Mouse (Mus musculus) midbrain, embryonic 10.5 days (tissue): ENCODE data around the gene Golph3. TPM values are rescaled to one million over a fixed set of nuclear protein-coding genes. Genes with fewer than 3 reads are reported as not detected.

Source experiments
- DNase-seq: peaks from one replicate; pipeline ENCODE4 v3.0.0-alpha.2; 2017; ENCODE audit warnings: low spot score
- H3K27ac ChIP-seq: fragments of 300-500 bp; sonication (generic); replicated peaks from 2 replicates; pipeline ENCODE4 v1.5.1; 2016; ENCODE audit warnings: mild to moderate bottlenecking
- H3K27me3 ChIP-seq: fragments of 300-500 bp; sonication (generic); 2 replicates; pipeline ENCODE4 v1.6.1; 2016; ENCODE audit warnings: low read depth, mild to moderate bottlenecking; ENCODE audit not compliant: poor library complexity, severe bottlenecking
- H3K36me3 ChIP-seq: fragments of 300-500 bp; sonication (generic); 2 replicates; pipeline ENCODE4 v1.6.1; 2016; ENCODE audit warnings: mild to moderate bottlenecking, moderate library complexity
- H3K4me1 ChIP-seq: fragments of 300-500 bp; sonication (generic); 2 replicates; pipeline ENCODE4 v1.6.1; 2016
- H3K4me3 ChIP-seq: fragments of 300-500 bp; sonication (generic); 2 replicates; pipeline ENCODE4 v1.5.1; 2016; ENCODE audit warnings: mild to moderate bottlenecking, moderate library complexity
- H3K9me3 ChIP-seq: fragments of 300-500 bp; sonication (generic); replicated peaks from 2 replicates; pipeline ENCODE4 v1.6.1; 2016; ENCODE audit warnings: mild to moderate bottlenecking
- WGBS: fragments of 180-500 bp; shearing (Covaris S2); methylation state at CpG from one replicate; pipeline ENCODE4 v1.1.7; 2016; 5-methylcytosine and 5-hydroxymethylcytosine counted together
- polyA plus RNA-seq: library from polyadenylated mRNA; unstranded; fragments of >200 nt; fragmentation: Nextera tagmentation; extraction: Ambion mirVana; gene quantifications from 2 replicates; pipeline ENCODE4 v1.2.1, GENCODE M21; 2016

The Golph3 gene
- polyA plus RNA-seq, 1 experiment from 2014 or later, result 73.3 TPM

- Histone ChIP-seq H3K36me3 (peaks cover 17% of the 10 kb centered on the region), H3K4me1 (peaks cover 37% of the 10 kb centered on the region), H3K4me3 (no peak overlapping the region), H3K27me3 (peaks cover 27% of the 10 kb centered on the region), H3K27ac (no peak overlapping the region), H3K9me3 (no peaks in the 10 kb centered on the region)
- WGBS, result 85% methylated on average over 10 of the region's 10 CpGs
- no peak for DNase-seq
Observed at GRCm38 (mm10) chr15:12377800-12378199, 56.5 kb downstream of the Golph3 start.

- H3K9me3 ChIP-seq, result no peaks in the 10 kb centered on the region
- H3K4me1 ChIP-seq, result peaks cover 33% of the 10 kb centered on the region
- DNase-seq, result no peak
- no peak overlapping the region for H3K4me3 ChIP-seq
- WGBS, result 92% methylated on average over 3 of the region's 3 CpGs
- H3K36me3 ChIP-seq, result 0 out of 2 replicates have a peak, but pooled peaks cover under 1% of the 10 kb centered on the region
- H3K27ac ChIP-seq, result no peak overlapping the region
- peaks cover 7% of the 10 kb centered on the region for H3K27me3 ChIP-seq
Observed at GRCm38 (mm10) chr15:12380057-12380456, 58.8 kb downstream of the Golph3 start.

GRCm38 (mm10) chr15:12380548-12380947, 59.3 kb downstream of the Golph3 start:
- peaks cover 5% of the 10 kb centered on the region; the same call in 1 of the 2 replicates for H3K27me3 ChIP-seq
- no peak overlapping the region for H3K4me3 ChIP-seq
- WGBS, result 57% methylated on average over 5 of the region's 5 CpGs
- H3K27ac ChIP-seq, result no peak overlapping the region
- DNase-seq, result no peak
- H3K9me3 ChIP-seq, result no peaks in the 10 kb centered on the region
- H3K36me3 ChIP-seq, result no peaks in the 10 kb centered on the region
- peaks cover 32% of the 10 kb centered on the region for H3K4me1 ChIP-seq

- H3K36me3 ChIP-seq, result no peaks in the 10 kb centered on the region; the same call in 1 of the 2 replicates
- no peak overlapping the region for H3K4me3 ChIP-seq
- H3K4me1 ChIP-seq, result peaks cover 42% of the 10 kb centered on the region
- no peak overlapping the region for H3K27ac ChIP-seq
- no peaks in the 10 kb centered on the region for H3K27me3 ChIP-seq
- H3K9me3 ChIP-seq, result no peaks in the 10 kb centered on the region
- DNase-seq, result no peak
- WGBS, result 90% methylated on average over 13 of the region's 13 CpGs
Observed at GRCm38 (mm10) chr15:12384679-12385078, 63.4 kb downstream of the Golph3 start.

- H3K27me3 ChIP-seq, result no peaks in the 10 kb centered on the region
- no peaks in the 10 kb centered on the region; the same call in 1 of the 2 replicates for H3K36me3 ChIP-seq
- WGBS, result 55% methylated on average over 15 of the region's 15 CpGs
Observed at GRCm38 (mm10) chr15:12388726-12389489, 67.7 kb downstream of the Golph3 start.

GRCm38 (mm10) chr15:12394758-12395157, 73.5 kb downstream of the Golph3 start:
- no peaks in the 10 kb centered on the region for H3K27me3 ChIP-seq
- H3K27ac ChIP-seq, result no peak overlapping the region
- no peaks in the 10 kb centered on the region for H3K9me3 ChIP-seq
- 96% methylated on average over 10 of the region's 10 CpGs for WGBS
- H3K4me1 ChIP-seq, result peaks cover 4% of the 10 kb centered on the region; the same call in 1 of the 2 replicates
- no peak overlapping the region for H3K4me3 ChIP-seq
- DNase-seq, result no peak
- peaks cover 10% of the 10 kb centered on the region; the same call in 1 of the 2 replicates for H3K36me3 ChIP-seq

More at GRCm38 (mm10) chr15:12388726-12389489, 67.7 kb downstream of the Golph3 start:
- peak; percentile 42 for DNase-seq
- H3K9me3 ChIP-seq, result no peaks in the 10 kb centered on the region
- no peak overlapping the region; the same call in 1 of the 2 replicates for H3K4me3 ChIP-seq
- H3K27ac ChIP-seq, result peak overlapping the region; percentile 82
- peaks cover 34% of the 10 kb centered on the region for H3K4me1 ChIP-seq

GRCm38 (mm10) chr15:12397032-12397431, 75.8 kb downstream of the Golph3 start:
- 85% methylated on average over 6 of the region's 6 CpGs for WGBS
- Histone ChIP-seq H3K9me3 (no peaks in the 10 kb centered on the region), H3K27me3 (no peaks in the 10 kb centered on the region), H3K4me1 (no peaks in the 10 kb centered on the region), H3K36me3 (peaks cover 17% of the 10 kb centered on the region; the same call in 1 of the 2 replicates), H3K27ac (no peak overlapping the region), H3K4me3 (no peak overlapping the region)
- DNase-seq, result no peak

Other genes with a start within 250 kb of the Golph3 start
- gene Zfr, start 203.6 kb upstream of the Golph3 start, polyA plus RNA-seq, result 135 and 155 TPM in 2 replicates
- 18.0 and 18.7 TPM in 2 replicates for gene Mtmr12, start 116.4 kb upstream of the Golph3 start, polyA plus RNA-seq
- gene 1810049J17Rik, start 449 bp downstream of the Golph3 start, polyA plus RNA-seq, result 0.58 TPM in 1 of 2 replicates, not detected in the other